Mouse (Mus musculus) spleen, adult 2 months (tissue): Measurements from ENCODE around the gene Rap2b. TPM values are rescaled to one million over a fixed set of nuclear protein-coding genes. Genes with fewer than 3 reads are reported as not detected.

ENCODE experiments used
- DNase-seq, 2 experiments: peaks; one replicate each; pipeline versions ENCODE4 v3.0.0 to v3.0.0-alpha.2; 2012 to 2021; ENCODE audit warnings: low spot score in 2 of 2, low read depth in 1 of 2
- H3K27ac ChIP-seq: fragments of 200-500 bp; 2 replicates; pipeline ENCODE4 v1.5.1; 2012; ENCODE audit warnings: low read length, inconsistent platforms; ENCODE audit not compliant: insufficient read depth
- H3K27me3 ChIP-seq: fragments of 200-500 bp; 2 replicates; pipeline ENCODE4 v1.6.1; 2012; ENCODE audit warnings: mild to moderate bottlenecking, moderate library complexity, low read length, inconsistent platforms; ENCODE audit not compliant: control insufficient read depth, insufficient read depth
- H3K36me3 ChIP-seq: fragments of 200-500 bp; 2 replicates; pipeline ENCODE4 v1.6.1; 2012; ENCODE audit warnings: mild to moderate bottlenecking, low read length, inconsistent platforms; ENCODE audit not compliant: control insufficient read depth, insufficient read depth
- H3K4me1 ChIP-seq: fragments of 200-500 bp; 2 replicates; pipeline ENCODE4 v1.6.1; 2011; ENCODE audit warnings: inconsistent platforms; ENCODE audit not compliant: control insufficient read depth, insufficient read depth, insufficient read length
- H3K4me3 ChIP-seq: fragments of 200-500 bp; 2 replicates; pipeline ENCODE4 v1.5.1; 2011; ENCODE audit warnings: mild to moderate bottlenecking, inconsistent platforms; ENCODE audit not compliant: insufficient read depth, insufficient read length; ENCODE audit errors: extremely low read depth
- CTCF ChIP-seq: fragments of 200-500 bp; IDR thresholded peaks from 2 replicates; pipeline ENCODE4 v1.5.1; 2011; ENCODE audit warnings: mild to moderate bottlenecking, inconsistent platforms; ENCODE audit not compliant: insufficient read depth, insufficient read length, insufficient replicate concordance; ENCODE audit errors: extremely low read depth
- POLR2A ChIP-seq: fragments of 200-500 bp; IDR thresholded peaks from 2 replicates; pipeline ENCODE4 v1.6.1; 2011; ENCODE audit warnings: low read depth, low read length, inconsistent platforms
- WGBS: fragments of 180-500 bp; shearing (Covaris S2); methylation state at CpG from one replicate; pipeline ENCODE4 v1.1.7; 2018; 5-methylcytosine and 5-hydroxymethylcytosine counted together
- polyA plus RNA-seq: library from polyadenylated mRNA; depleted of rRNA; stranded (reverse); fragments of >200 nt; gene quantifications from 2 replicates; pipeline ENCODE4 v1.2.3, GENCODE M21; 2012

Gene Rap2b
- polyA plus RNA-seq, 1 experiment = 6.4 TPM

DNA sequence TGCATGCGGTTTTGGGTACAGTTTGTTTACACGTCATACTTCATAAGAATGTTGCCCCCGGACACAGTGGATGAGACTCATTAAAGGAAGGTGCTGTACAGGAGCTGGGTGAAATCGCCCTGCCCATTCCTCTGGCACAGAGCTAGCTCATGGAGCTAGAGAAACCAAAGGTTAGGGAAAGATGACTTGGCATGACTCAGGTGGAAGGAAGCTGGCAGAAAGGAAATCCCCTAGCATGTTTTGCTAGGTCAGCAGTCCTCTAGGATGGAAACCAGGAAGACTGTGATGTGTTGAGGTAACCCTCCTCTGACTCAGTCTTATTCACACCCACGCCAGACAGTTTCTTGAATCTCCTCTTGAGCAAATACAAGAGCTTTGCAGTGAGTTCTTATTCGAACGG, 17.4 kb upstream of the Rap2b start:
- Histone ChIP-seq H3K4me1 (no peaks in the 10 kb centered on the region), H3K27ac (no peak overlapping the region), H3K4me3 (no peak overlapping the region), H3K36me3 (no peaks in the 10 kb centered on the region), H3K27me3 (no peaks in the 10 kb centered on the region)
- no peak for DNase-seq
- 75% methylated on average over 7 of the region's 7 CpGs for WGBS
- TF ChIP-seq POLR2A = no peak
- TF ChIP-seq CTCF = no peak

- no peak overlapping the region for H3K4me3 ChIP-seq
- no peak overlapping the region for H3K27ac ChIP-seq
- WGBS = 29% methylated on average over 1 of the region's 1 CpGs
- no peak for DNase-seq
- H3K36me3 ChIP-seq = no peaks in the 10 kb centered on the region
- no peaks in the 10 kb centered on the region for H3K4me1 ChIP-seq
- no peaks in the 10 kb centered on the region for H3K27me3 ChIP-seq
- TF ChIP-seq POLR2A (no peak), CTCF (no peak)
Observed at GRCm38 (mm10) chr3:61345636-61346035, 15.8 kb upstream of the Rap2b start.

GRCm38 (mm10) chr3:61348036-61348614, 13.3 kb upstream of the Rap2b start:
- TF ChIP-seq POLR2A (no peak), CTCF (no peak)
- 83% methylated on average over 4 of the region's 4 CpGs for WGBS
- Histone ChIP-seq H3K4me3 (no peak overlapping the region), H3K27ac (no peak overlapping the region), H3K36me3 (no peaks in the 10 kb centered on the region), H3K27me3 (no peaks in the 10 kb centered on the region), H3K4me1 (no peaks in the 10 kb centered on the region)
- DNase-seq = no peak

DNA sequence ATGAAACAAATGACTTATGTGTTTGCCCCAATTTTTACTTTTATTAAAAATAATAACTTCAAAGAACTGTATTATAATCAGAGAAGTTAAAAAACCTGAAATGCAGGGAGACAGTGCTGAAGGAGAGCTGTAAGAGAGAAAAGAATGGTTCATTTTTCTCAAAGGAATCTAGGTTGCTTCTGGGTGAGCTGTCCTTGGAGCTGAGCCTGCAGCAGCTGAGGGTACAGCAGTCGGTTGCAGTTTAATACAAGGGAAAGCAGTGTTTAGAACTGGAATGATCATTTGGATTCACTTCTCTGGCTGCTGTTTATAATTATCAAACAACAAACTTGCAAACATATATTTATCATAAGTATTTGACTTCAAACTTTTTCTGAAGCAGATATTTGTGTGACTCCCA, 12.0 kb upstream of the Rap2b start:
- Histone ChIP-seq H3K4me1 (no peaks in the 10 kb centered on the region), H3K27ac (no peak overlapping the region), H3K4me3 (no peak overlapping the region), H3K27me3 (no peaks in the 10 kb centered on the region), H3K36me3 (no peaks in the 10 kb centered on the region)
- DNase-seq = no peak
- TF ChIP-seq CTCF (no peak), POLR2A (no peak)
- WGBS = 89% methylated on average over 1 of the region's 1 CpGs

- WGBS = 54% methylated on average over 1 of the region's 1 CpGs
- TF ChIP-seq CTCF (no peak), POLR2A (no peak)
Observed at GRCm38 (mm10) chr3:61355464-61355863, 6.0 kb upstream of the Rap2b start.

DNA sequence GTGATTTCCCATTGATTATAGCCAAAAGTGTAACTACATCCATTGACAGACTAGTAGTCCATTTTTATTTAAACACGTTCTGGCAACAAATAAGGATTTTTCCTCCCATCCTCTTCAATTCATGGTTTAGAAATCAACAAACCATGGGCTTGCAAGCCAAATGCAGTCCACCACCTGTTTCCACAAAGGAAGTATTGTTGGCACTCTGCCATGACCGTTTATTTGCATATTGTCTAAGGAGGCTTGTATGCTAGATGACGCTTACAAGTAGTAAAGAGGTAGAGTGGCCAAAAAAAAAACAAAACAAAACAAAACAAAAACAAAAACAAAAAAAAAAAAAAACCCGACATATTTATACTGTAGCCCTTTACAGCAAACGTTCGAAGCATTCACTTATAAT, 3.3 kb upstream of the Rap2b start:
- Histone ChIP-seq H3K36me3 (no peaks in the 10 kb centered on the region), H3K27ac (no peak overlapping the region), H3K4me3 (no peak overlapping the region), H3K4me1 (no peaks in the 10 kb centered on the region), H3K27me3 (no peaks in the 10 kb centered on the region)
- peak; percentile 14 to 44 for DNase-seq
- WGBS = 17% methylated on average over 6 of the region's 6 CpGs
- TF ChIP-seq POLR2A (no peak), CTCF (no peak)

More at GRCm38 (mm10) chr3:61355464-61355863, 6.0 kb upstream of the Rap2b start:
- DNase-seq = no peak
- Histone ChIP-seq H3K4me3 (no peak overlapping the region), H3K4me1 (no peaks in the 10 kb centered on the region), H3K36me3 (no peaks in the 10 kb centered on the region), H3K27me3 (no peaks in the 10 kb centered on the region), H3K27ac (no peak overlapping the region)

- Histone ChIP-seq H3K27me3 (no peaks in the 10 kb centered on the region), H3K27ac (no peak overlapping the region), H3K4me1 (no peaks in the 10 kb centered on the region), H3K36me3 (no peaks in the 10 kb centered on the region), H3K4me3 (no peak overlapping the region)
- DNase-seq = no peak
- TF ChIP-seq CTCF (no peak), POLR2A (no peak)
- WGBS = 22% methylated on average over 7 of the region's 7 CpGs
Observed at GRCm38 (mm10) chr3:61358756-61359293, 2.6 kb upstream of the Rap2b start.
